Mouse (Mus musculus) liver, adult 2 months (tissue): ENCODE measurements around the gene Stat4. TPM values are rescaled to one million over a fixed set of nuclear protein-coding genes. Genes with fewer than 3 reads are reported as not detected.
A peak's percentile ranks its signal among the peaks of the same experiment; 100 is the strongest.
"Not testable (repeated sequence)": the region's sequence is repeated elsewhere in the genome, so short reads cannot be mapped to it uniquely, and the experiment has no call there.

ENCODE experiments used
- DNase-seq: peaks from one replicate; pipeline ENCODE4 v3.0.0-alpha.2; 2011; ENCODE audit warnings: low read depth, low spot score; ENCODE audit errors: extremely low read depth
- H3K27ac ChIP-seq: fragments of 200-500 bp; replicated peaks from 2 replicates; pipeline ENCODE4 v1.5.1; 2012; ENCODE audit warnings: low read depth, mild to moderate bottlenecking, control low read depth, inconsistent platforms, low read length; ENCODE audit not compliant: insufficient read depth
- H3K27me3 ChIP-seq: fragments of 200-500 bp; 2 replicates; pipeline ENCODE4 v1.6.1; 2012; ENCODE audit warnings: mild to moderate bottlenecking, moderate library complexity, low read length, inconsistent platforms; ENCODE audit not compliant: control insufficient read depth, insufficient read depth
- H3K36me3 ChIP-seq: fragments of 200-500 bp; 2 replicates; pipeline ENCODE4 v1.6.1; 2012; ENCODE audit warnings: low read length, inconsistent platforms; ENCODE audit not compliant: control insufficient read depth, insufficient read depth
- H3K4me1 ChIP-seq: fragments of 200-500 bp; 2 replicates; pipeline ENCODE4 v1.6.1; 2011; ENCODE audit warnings: low read length; ENCODE audit not compliant: control insufficient read depth, insufficient read depth
- H3K4me3 ChIP-seq: fragments of 200-500 bp; 2 replicates; pipeline ENCODE4 v1.5.1; 2011; ENCODE audit warnings: low read depth, mild to moderate bottlenecking, control low read depth, low read length, moderate library complexity; ENCODE audit not compliant: insufficient read depth
- H3K79me2 ChIP-seq: fragments of 200-500 bp; 2 replicates; pipeline ENCODE4 v1.6.1; 2012; ENCODE audit warnings: inconsistent platforms, mild to moderate bottlenecking, low read length, moderate library complexity; ENCODE audit not compliant: control insufficient read depth, insufficient read depth
- H3K9ac ChIP-seq: fragments of 200-500 bp; 2 replicates; pipeline ENCODE4 v1.6.1; 2012; ENCODE audit warnings: low read depth, mild to moderate bottlenecking, control low read depth, inconsistent platforms, low read length
- CTCF ChIP-seq: fragments of 200-500 bp; IDR thresholded peaks from 2 replicates; pipeline ENCODE4 v1.5.1; 2011; ENCODE audit warnings: low read depth, low read length, control low read depth
- POLR2A ChIP-seq: fragments of 200-500 bp; IDR thresholded peaks from 2 replicates; pipeline ENCODE4 v1.6.1; 2011; ENCODE audit warnings: low read length, control low read depth; ENCODE audit not compliant: insufficient read depth; ENCODE audit errors: extremely low read depth
- WGBS: fragments of 180-500 bp; shearing (Covaris S2); methylation state at CpG from one replicate; pipeline ENCODE4 v1.1.7; 2018; 5-methylcytosine and 5-hydroxymethylcytosine counted together
- polyA plus RNA-seq: library from polyadenylated mRNA; depleted of rRNA; stranded (reverse); fragments of >200 nt; gene quantifications from 2 replicates; pipeline ENCODE4 v1.2.3, GENCODE M21; 2012
- total RNA-seq: library from RNA; depleted of rRNA; stranded (reverse); fragments of >200 nt; gene quantifications from 2 replicates; pipeline ENCODE4 v1.2.3, GENCODE M21; 2014

The Stat4 gene
- total and polyA plus RNA-seq, 2 experiments = 0.02 to 0.46 TPM

- Histone ChIP-seq H3K9ac (no peak overlapping the region), H3K4me1 (0 out of 2 replicates have a peak, but pooled peaks cover 1% of the 10 kb centered on the region), H3K79me2 (no peaks in the 10 kb centered on the region), H3K27me3 (no peaks in the 10 kb centered on the region), H3K27ac (no peak overlapping the region), H3K36me3 (no peaks in the 10 kb centered on the region), H3K4me3 (no peak overlapping the region)
- WGBS = 83% methylated on average over 12 of the region's 12 CpGs
- no peak for TF ChIP-seq CTCF
- TF ChIP-seq POLR2A = no peak
- DNase-seq = no peak
Observed at GRCm38 (mm10) chr1:52034816-52035752, 48.1 kb downstream of the Stat4 start.

GRCm38 (mm10) chr1:52039151-52039550 is 52.2 kb downstream of the Stat4 start:
- TF ChIP-seq POLR2A (no peak), CTCF (no peak)
- no peak overlapping the region for H3K4me3 ChIP-seq
- H3K36me3 ChIP-seq = no peaks in the 10 kb centered on the region
- H3K27ac ChIP-seq = no peak overlapping the region
- H3K4me1 ChIP-seq = 0 out of 2 replicates have a peak, but pooled peaks cover 2% of the 10 kb centered on the region
- WGBS = 75% methylated on average over 7 of the region's 7 CpGs
- no peaks in the 10 kb centered on the region for H3K27me3 ChIP-seq
- H3K9ac ChIP-seq = no peak overlapping the region
- no peaks in the 10 kb centered on the region for H3K79me2 ChIP-seq
- no peak for DNase-seq

GRCm38 (mm10) chr1:52039626-52040025 is 52.7 kb downstream of the Stat4 start:
- Histone ChIP-seq H3K4me1 (0 out of 2 replicates have a peak, but pooled peaks cover 2% of the 10 kb centered on the region), H3K36me3 (no peaks in the 10 kb centered on the region), H3K27me3 (no peaks in the 10 kb centered on the region), H3K9ac (no peak overlapping the region), H3K27ac (no peak overlapping the region), H3K79me2 (no peaks in the 10 kb centered on the region), H3K4me3 (no peak overlapping the region)
- no peak for TF ChIP-seq POLR2A
- TF ChIP-seq CTCF = no peak
- DNase-seq = no peak
- 87% methylated on average over 9 of the region's 9 CpGs for WGBS

GRCm38 (mm10) chr1:52040366-52041061 is 53.6 kb downstream of the Stat4 start:
- no peak overlapping the region for H3K4me3 ChIP-seq
- H3K4me1 ChIP-seq = 0 out of 2 replicates have a peak, but pooled peaks cover 2% of the 10 kb centered on the region
- no peak for TF ChIP-seq CTCF
- no peak for TF ChIP-seq POLR2A
- no peaks in the 10 kb centered on the region for H3K27me3 ChIP-seq
- no peaks in the 10 kb centered on the region for H3K79me2 ChIP-seq
- H3K36me3 ChIP-seq = no peaks in the 10 kb centered on the region
- H3K27ac ChIP-seq = no peak overlapping the region
- 56% methylated on average over 11 of the region's 11 CpGs for WGBS
- DNase-seq = peak; percentile 58
- H3K9ac ChIP-seq = no peak overlapping the region

- H3K4me1 ChIP-seq = 0 out of 2 replicates have a peak, but pooled peaks cover 2% of the 10 kb centered on the region
- TF ChIP-seq POLR2A (no peak), CTCF (no peak)
- H3K27me3 ChIP-seq = no peaks in the 10 kb centered on the region
- no peaks in the 10 kb centered on the region for H3K36me3 ChIP-seq
- no peak overlapping the region for H3K4me3 ChIP-seq
- H3K9ac ChIP-seq = no peak overlapping the region
- WGBS = 76% methylated on average over 4 of the region's 4 CpGs
- H3K79me2 ChIP-seq = no peaks in the 10 kb centered on the region
- H3K27ac ChIP-seq = no peak overlapping the region
- DNase-seq = no peak
Observed at GRCm38 (mm10) chr1:52043191-52043590, 56.2 kb downstream of the Stat4 start.

GRCm38 (mm10) chr1:52046891-52047290 is 59.9 kb downstream of the Stat4 start:
- H3K36me3 ChIP-seq = not testable (repeated sequence)

More at GRCm38 (mm10) chr1:52046891-52047290, 59.9 kb downstream of the Stat4 start:
- H3K9ac ChIP-seq, H3K27me3 ChIP-seq, H3K4me3 ChIP-seq, DNase-seq, H3K27ac ChIP-seq, H3K4me1 ChIP-seq, H3K79me2 ChIP-seq: not testable (repeated sequence)
- 85% methylated on average over 10 of the region's 10 CpGs for WGBS
